Mouse (Mus musculus): ENCODE measurements around the gene Pde4dip.

Gene Pde4dip

DNA sequence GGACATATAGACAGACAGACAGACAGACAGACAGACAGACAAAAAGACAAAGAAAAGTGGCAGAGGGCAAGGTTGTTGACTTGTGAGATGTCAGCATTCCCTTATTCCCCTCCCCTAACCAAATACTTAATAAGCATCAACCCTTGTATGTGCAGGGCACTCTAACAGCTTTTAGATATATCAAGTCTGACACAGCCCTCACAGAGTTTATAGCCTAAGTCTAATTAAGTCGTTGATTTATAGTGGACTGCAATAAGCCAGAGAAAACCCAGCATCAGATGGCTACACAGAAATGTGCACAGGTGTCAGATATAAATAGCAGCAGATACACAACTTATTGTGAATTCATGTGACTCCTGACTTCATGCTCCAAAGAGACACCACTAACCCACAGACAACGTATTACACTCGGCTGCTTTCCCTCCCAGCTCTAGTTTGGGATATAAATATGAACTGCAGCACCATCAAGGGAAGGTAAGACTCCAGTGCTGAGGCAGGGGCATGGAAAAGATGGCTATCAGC is 87.3 kb downstream of the Pde4dip start:
- no peak for DNase-seq (ENCODE audit: low read depth)

DNA sequence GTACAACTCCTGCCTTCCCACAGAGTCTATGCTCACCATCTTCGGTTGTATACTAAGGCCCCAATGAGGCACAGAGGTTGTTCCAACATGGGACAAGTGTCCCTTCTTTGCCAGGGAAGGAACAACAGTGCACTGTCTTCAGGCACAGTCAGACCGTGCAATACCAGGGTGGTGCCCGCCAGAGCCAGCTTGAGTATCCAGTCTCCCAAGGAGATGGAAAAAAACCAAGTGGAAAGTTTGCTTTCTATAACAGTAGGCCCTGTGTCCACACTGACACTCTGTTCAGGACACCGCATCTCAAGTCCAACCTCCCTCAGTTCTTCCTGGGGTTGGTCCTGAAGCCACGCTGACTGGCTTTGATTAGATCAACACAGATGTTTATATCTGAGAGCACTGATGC is 87.8 kb downstream of the Pde4dip start:
- DNase-seq (ENCODE audit: low read depth): no peak

DNA sequence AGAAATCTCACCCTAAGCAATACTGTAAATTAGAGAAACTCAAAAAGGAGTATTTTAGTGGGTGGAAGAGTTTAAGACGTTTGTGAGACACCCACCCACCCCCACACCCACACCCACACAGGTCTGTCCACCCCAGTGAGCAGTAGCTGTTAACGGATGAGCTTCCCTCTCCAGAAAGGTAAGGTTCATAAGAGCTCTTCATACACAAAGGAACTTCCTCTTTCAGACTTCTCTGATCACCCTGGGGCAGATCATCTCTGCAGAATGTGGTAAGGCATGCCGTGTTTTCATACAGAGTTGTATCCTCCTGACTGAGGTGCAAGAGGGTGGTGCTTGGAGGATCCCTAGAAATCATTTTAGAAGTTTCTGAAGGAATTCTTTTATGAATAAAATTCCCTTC is 88.5 kb downstream of the Pde4dip start:
- peak; percentile 3 for DNase-seq (ENCODE audit: low read depth)

DNA sequence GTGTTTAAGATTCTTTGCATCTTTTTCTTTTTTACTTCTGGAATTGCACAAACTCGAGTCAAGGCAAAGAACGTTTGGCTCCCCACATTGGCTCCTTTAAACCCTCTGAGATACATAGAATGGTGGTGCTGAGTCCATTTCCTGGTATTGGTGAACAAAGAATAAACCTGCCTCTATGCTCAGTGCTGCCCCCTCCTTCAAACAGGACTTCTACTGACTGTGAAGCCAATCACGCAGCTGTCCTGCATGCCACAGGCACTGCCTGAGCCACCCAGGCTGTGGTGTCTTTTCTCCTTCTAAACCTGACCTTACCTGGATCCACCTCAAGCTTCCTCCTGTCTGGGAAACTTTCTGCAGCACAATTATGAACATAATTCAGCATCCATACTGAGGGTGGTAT is 89.2 kb downstream of the Pde4dip start:
- peak; percentile 1 for DNase-seq (ENCODE audit: low read depth)

DNA sequence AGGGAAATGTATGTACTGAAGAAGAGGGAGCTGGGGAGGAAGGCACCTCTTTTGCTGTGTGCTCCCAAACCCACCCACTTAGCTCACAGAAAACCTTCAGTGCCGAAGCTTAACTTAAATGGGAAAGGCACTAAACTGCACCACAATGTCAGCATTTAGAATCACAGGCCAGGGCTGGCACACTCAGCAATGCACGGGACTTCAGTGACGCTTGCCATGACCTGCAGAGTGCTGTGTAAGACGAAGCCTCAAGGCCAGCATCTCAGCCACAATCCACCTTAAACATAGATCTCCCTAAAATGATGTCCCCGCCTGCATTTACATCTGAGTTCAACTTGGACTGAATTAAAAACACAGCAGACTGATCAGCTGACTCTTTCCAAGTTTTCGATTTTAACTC is 91.1 kb downstream of the Pde4dip start:
- no peak for DNase-seq (ENCODE audit: low read depth)

DNA sequence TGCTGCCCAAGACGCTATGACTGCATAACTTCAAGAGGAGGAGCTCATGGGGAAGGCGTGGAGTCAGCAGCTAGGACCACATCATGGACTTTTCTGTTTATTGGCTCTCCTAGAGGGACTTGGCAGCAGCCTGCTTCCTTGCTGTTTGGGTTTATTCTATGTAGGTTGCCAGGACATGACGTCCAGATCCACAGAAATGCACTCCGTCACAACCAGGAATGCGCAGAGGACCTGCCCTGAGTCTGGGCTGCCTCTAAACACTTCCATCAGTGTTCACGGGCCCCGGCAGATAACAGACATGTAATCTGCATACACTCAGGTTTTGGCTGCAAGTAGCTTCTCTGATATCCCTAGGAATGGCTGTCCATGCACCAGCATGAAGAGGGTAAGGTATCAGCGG is 94.5 kb downstream of the Pde4dip start:
- DNase-seq (ENCODE audit: low read depth): no peak

DNA sequence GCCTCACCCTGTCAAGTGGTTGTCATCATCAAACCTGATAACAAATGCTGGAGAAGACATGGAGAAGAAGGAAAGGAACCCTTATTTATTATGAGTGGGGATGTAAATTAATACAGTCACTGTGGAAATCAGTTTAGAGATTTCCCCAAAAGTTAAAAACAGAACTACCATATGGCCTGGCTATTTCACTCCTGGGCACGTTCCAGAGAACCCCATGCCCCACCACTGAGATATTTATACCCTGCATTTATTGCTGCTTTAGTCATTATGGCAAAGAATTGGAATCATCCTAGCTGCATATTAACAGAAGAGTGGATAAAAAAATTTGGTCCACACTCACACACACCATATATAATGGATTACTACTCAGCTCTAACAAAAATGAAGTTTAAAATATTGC is 98.4 kb downstream of the Pde4dip start:
- no peak for DNase-seq (ENCODE audit: low read depth)

DNA sequence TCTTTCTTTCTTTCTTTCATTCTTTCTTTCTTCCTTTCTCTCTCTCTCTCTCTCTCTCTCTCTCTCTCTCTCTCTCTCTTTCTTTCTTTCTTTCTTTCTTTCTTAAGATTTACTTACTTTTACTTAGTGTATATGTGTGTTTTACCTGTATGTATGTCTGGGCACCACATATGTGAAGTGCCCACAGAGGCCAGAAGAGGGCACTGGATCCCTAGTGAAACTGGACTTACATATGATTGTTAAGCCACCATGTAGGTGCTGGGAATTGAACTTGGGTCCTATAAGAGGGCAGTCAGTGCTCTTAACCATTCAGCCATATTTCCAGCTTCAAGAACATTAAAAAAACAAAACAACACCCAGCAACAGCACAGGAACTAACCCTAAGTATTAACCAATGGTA is 99.2 kb downstream of the Pde4dip start:
- peak; percentile 16 for DNase-seq (ENCODE audit: low read depth)

DNA sequence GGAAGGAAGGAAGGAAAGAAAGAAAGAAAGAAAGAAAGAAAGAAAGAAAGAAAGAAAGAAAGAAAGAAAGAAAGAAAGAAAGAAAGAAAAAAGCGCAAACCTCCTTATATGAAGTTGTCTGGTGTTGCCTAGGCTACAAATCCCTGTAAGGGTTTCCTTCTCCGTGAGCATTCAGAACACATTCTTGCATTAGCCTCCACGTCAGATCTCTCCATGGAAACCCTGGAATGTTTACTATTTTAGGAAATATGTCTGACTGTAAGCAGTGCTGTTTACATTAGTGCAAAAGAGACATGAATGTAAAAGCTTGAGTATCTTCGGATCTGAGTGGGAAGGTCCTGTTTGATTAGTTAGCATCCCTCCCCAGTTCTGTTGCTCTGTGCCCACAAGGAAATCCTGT is 112.3 kb downstream of the Pde4dip start:
- no peak for DNase-seq (ENCODE audit: low read depth)

DNA sequence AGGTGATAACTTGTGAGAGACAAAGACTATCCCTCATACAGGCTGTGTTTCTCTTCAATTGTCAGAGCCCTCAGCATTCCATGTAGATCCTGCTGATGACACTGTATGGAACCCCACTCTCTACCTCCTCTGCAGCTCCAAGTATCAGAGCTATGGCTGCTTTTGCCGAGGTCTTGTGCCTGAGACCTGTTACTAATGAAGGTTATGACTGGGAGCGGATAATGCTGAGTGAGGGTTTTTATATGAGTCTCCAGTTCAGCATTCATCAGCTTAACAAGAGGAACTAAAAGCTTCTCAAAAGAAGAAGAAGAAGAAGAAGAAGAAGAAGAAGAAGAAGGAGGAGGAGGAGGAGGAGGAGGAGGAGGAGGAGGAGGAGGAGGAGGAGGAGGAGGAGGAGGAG is 112.8 kb downstream of the Pde4dip start:
- DNase-seq (ENCODE audit: low read depth): no peak

DNA sequence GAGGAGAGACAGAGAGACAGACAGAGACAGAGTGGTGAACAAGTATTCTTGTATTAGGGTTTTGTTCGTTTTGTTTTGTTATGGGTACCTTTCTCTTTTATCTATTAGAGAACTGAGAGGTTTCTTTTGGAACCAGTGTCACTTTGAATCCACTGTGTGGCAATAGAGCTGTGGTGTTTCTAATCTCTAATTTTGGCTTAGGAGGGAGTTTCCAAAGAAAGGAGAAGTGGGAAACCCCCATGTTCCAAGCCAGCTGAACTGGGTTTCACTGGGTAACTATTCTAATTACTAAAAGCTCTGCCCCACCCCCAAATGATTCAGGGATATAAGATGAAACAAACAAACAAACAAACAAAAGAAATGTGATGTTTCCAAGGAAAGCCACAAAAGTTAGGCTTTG is 113.6 kb downstream of the Pde4dip start:
- no peak for DNase-seq (ENCODE audit: low read depth)

DNA sequence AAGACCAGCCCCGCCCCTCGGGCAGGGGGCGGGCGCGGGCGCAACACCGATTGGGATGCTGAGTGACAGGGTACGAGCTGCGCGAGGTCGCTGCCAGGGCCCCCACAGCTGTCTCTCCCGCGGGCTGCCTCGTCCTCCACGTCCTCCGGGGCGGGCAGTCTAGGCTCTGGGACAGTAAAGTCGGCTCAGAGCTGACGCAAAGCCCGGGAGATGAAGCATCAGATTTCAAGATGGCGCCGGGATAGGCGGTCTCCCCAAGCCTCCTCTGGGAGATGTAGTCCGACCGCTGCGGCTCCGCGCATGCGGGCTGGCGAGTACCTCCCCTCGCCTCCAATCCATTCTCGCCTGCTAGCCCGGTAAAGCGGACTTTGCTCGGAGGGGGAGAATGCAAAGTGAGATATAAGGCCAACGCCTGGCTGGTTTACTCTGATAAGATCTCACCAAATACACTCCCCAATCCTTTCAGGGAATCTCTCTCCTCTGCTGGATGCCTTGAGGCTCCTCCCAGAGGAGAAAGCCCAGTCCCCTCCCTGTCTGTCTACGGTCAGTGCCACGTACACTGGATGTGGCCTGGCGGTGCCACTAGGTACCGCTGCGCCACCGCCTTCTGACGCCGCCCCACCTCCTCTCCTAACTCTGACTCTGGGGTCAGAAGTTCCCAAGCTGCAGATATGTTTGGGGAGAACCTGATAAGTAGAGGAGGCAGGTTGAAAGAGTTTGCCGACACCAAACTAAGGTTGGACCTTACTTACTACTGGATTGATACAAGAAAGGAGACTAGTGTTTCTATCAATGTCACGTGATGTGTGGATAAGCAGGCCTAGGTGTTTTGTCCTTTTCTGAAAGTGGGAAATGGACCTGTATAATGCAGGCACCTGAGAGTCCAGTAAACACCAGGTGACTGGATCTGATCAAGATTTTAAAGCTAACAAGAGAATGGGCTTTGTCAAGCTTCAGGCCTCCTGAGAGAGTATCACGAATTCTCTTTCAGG is 120.4 kb downstream of the Pde4dip start:
- peak; percentile 95 for DNase-seq (ENCODE audit: low read depth)

DNA sequence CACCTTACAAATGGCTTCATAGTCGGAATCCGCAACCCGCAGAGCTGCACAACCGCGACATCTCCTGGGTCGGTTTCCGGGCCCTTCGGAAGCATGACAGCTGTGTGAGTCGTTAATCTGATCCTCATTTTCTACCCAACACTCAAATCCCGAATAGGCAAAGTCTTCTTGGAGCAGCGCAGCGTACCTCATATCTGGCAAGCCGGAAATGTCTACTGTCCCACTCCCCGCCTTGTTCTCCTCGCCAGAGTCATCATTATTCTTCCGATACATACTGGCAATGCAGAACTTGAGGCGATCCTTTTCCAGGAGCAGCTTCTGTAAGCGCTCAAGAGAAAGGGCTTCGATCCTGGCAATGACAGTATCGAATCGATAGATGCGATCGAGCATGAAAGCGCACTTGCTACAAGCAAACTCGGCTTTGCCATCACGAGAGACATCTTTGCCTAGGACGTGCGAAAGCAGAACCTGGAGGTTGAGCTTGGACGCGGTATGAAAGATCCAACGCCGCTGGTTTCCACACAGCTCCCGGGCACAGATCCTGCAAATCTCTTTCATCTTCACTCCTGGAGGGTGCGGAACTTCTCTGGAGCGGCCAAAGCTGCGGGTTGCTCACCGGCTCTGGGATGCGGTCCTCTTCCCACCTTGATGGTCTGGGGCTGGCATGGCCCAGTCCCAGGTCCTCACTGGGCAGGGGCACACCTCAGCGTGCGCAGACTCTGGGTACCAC is 121.3 kb downstream of the Pde4dip start:
- no peak for DNase-seq (ENCODE audit: low read depth)

DNA sequence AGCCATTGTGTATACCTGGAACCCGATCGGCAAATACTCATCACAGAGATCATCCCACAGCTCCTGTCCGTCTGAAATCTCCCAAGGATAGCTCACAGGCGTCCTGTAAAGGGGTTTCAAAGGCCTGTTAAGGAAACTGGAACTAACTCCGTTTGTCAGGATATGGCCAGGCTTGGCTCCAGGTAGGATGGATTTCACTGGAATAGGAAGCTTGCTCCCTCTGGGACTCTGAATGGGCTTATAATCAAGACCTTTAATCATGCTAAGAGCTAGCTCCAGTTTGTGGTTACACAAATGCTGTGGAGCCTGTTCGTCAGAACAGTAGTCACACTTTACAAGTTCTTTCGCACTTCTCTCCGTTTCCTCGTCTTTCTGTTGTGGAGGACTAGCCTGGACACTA is 122.0 kb downstream of the Pde4dip start:
- DNase-seq (ENCODE audit: low read depth): no peak

DNA sequence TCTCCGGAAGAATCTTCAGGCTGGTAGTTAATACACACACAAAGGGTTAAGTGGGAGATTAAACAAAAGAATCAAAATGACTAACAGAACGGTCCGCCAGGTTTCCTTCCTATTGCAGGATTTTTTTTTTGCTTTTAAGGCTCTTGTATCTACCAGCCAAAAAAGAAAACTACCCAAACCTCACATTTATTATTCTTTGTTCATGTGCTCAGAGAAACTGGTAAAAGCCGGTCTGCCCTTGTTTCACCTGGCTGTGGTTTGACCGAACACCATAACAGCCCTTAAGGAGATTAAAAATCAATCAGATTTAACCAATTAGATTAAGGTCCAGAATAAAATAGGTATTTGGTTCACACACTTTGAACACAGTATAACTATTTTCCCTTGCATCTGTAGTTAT is 124.4 kb downstream of the Pde4dip start:
- DNase-seq (ENCODE audit: low read depth): no peak

DNA sequence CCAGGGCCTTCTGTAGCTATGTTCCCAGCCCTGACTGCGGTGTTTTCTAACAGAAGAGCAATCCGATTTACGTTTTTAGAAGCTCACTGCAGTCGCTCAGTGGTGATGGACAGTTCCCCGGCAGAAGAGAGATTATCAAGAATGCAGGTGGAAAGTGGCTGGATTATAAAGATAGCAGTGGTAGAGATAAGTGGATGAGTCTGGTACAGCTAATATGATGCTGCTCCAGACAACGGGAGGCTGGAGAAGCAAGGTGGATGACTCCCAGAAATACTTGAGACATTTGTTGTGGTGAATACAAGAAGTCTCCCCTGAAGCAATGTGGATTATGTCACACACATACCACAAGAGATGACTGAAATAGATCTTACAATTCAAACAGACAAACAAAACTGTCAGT is 126.6 kb downstream of the Pde4dip start:
- DNase-seq (ENCODE audit: low read depth): peak; percentile 34

DNA sequence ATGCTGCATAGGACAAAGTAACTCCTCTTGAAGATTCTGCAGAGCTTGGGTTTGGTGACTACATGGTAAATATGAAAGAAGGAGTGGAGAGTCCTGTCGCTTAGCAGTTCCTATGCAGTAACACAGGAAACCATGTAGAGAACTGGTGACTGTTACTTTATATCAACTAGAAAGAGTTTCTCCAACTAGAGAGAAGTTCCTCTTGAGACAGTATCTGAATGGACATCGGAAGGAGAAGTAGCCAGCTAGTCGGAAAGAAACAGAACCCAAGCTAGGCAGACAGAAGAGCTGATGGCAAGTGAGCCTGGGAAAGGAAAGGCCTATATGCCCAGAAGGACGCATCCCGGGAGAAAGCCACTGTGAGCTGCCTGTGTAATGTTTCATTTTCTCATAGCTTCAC is 127.3 kb downstream of the Pde4dip start:
- DNase-seq (ENCODE audit: low read depth): no peak

DNA sequence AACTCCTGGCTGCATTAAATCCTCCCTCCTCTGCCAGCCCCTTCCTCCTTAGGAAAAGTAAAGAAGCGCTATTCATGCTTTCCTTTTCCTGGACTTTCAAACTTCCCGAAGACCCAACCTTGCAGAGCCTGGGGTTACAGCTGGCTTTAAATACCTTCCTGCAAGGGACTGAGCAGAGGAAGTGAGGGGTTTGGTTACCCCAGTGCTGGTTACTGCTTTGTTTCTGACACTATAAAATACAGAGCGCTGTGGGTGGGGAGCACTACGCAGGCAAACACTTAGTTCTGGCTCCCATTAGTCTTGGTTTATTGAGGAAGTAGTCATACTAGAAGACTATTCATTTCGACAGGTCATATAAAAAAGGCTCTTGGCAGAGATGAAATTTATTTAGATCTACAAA is 128.7 kb downstream of the Pde4dip start:
- DNase-seq (ENCODE audit: low read depth): no peak

DNA sequence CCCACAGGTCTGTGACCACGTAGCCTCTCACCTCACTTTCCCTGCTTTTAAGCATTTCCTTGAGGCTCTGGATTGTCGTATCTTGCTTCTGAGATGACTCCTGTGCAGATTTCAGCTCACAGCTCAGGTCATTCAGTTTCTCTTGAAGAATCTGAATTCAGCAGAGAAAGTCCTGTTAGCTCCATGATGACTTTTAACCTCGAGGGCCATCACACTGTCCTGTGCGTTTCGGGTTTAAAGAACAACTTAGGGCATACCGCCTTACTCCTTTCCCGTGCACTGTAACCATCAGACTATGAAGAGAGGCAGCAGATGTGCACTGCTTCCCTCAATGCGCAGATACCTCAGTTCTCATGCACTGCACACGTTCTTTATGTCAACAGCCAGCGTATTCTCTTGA is 131.0 kb downstream of the Pde4dip start:
- DNase-seq (ENCODE audit: low read depth): no peak

DNA sequence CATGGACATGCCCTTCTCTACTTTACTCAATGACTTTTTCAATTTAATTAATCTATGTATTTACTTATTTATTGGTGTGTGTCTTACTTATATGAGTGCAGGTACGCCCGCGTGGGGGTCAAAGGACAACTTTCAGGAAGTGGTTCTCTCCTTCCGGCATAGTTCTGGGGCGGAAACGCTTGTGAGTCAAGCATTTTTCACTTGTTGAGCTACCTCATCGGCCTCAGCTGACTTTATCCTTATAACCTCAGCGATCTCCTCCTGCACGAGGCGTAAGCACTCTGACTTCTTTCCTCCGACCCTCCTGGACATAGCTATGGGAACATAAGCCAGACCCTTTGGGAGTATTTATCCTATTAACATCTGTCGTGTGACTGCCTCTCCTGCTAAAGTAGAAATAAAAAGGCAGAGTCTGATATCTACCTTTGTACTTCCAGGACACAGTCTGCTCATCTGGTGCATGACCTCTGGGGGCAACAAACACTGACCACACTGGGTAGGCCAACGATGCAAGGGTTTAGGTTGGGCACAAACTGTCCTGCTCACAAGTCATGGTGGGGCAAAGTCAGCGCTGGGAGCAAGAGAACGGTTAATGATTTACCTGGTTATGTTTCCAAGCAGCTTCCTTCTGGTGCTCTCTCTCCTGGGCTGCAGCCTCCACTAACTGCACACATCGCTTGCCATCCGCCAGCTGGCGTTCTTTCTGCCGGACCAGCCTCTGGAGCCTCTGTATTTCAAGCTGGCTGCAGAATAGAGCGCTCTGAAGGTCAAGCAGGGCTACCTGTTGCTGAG is 132.0 kb downstream of the Pde4dip start:
- DNase-seq (ENCODE audit: low read depth): no peak

DNA sequence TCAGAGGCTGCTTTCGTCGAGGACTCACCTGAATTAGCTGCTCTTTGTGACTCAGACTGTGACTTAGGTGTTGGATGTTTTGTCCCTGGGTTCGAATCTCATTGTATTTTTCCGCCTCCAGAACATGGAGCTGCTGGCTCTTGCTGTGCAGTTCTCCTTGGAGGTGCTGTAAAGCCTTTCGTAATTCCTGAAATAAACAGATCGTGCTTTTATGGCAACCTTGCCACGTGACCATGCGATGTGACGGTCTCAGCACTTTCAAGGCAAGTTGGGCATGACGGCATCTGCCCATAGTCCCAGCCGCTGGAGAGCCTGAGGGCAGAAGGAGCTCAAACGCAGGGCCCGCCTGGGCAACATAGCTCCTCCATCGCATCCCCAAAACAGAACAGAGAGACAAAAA is 133.1 kb downstream of the Pde4dip start:
- DNase-seq (ENCODE audit: low read depth): no peak

DNA sequence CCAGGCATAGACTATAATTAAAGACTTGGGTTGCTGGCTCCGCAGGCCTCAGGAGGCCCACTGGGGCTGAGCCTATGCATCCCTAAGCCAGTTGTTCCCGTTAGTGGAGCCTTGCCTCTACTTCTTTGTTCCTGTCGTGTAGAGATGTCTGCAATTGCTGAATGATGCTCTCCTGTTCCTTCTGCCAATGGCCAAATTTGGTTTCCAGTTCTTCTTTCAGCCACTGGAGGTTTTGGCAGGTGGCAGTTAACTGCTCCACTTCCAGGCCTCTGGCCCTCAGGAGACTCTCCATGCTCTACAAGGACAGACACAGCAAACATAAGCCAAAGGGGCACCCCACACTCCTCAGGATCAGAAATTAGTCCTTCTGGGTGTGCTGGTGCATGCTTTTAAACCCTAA is 135.6 kb downstream of the Pde4dip start:
- no peak for DNase-seq (ENCODE audit: low read depth)
